Mouse (Mus musculus): ENCODE results near the gene Cdhr2. TPM values are rescaled to one million over a fixed set of nuclear protein-coding genes. Genes with fewer than 3 reads are reported as not detected.

Gene Cdhr2
- total RNA-seq, 2 experiments from 2014 or later = 0.34 to 0.51 TPM

GRCm38 (mm10) chr13:54690151-54690740 is 11.0 kb upstream of the Cdhr2 start:
- DNase-seq (ENCODE audit: extremely low spot score in 1 of 2, low spot score in 2 of 2) = no peak
- intact Hi-C loops (cut with DNase I) = no loop called here

GRCm38 (mm10) chr13:54691737-54692136 is 9.5 kb upstream of the Cdhr2 start:
- intact Hi-C loops (cut with DNase I) = no loop called here
- peak in 1 of 2 experiments; percentile 19 for DNase-seq (ENCODE audit: extremely low spot score in 1 of 2, low spot score in 2 of 2)

- DNase-seq (ENCODE audit: extremely low spot score in 1 of 2, low spot score in 2 of 2) = peak in 1 of 2 experiments; percentile 34
These were observed 8.3 kb upstream of the Cdhr2 start for GRCm38 (mm10) chr13:54692711-54693557.

DNA sequence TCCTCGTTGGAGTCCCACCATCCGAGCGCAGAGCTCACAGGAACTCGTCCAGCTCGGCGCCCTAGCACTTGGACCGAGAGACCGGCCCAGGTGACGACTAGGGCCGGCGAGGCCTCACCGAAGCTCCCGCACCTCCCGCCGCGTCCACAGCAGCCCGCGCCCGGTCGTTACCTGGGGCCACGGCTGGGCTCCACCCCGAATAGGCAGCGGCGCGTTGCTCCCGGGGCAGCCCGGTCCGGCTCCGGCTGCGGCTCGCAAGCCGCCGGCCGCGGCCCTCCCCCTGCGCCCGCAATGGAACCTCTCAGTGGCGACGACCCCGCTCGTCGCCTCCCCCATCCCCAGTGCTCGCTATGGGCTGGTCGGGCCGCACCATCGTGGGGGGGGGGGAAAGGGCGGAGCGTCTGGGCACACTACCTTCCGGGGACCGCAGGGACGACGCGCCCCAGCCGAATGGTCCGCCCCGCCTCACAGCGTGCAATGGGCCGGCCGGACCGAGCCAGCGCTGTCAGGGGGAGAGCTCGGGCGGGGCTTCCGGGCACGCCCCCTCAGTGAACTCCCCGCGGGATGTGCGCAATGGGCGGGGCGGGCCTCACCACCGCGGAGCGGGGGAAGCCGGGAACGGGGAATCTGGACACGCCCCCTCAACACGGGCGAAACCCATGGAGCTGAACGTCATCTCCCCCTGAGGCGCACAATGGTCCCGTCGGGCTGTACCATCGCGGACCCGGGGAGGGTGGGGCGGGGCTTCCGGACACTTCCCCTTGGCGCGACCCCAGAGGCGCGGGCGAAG is 7.5 kb upstream of the Cdhr2 start, which contains the start of gene Rnf44:
TSS of gene Rnf44 (minus strand) at position 350 of the 790 bp plus-strand sequence.
- intact Hi-C loops (cut with DNase I) = no loop called here
- peak; percentile 98 to 100 for DNase-seq (ENCODE audit: extremely low spot score in 1 of 2, low spot score in 2 of 2)

More at GRCm38 (mm10) chr13:54692711-54693557, 8.3 kb upstream of the Cdhr2 start:
- intact Hi-C loops (cut with DNase I) = no loop called here

DNA sequence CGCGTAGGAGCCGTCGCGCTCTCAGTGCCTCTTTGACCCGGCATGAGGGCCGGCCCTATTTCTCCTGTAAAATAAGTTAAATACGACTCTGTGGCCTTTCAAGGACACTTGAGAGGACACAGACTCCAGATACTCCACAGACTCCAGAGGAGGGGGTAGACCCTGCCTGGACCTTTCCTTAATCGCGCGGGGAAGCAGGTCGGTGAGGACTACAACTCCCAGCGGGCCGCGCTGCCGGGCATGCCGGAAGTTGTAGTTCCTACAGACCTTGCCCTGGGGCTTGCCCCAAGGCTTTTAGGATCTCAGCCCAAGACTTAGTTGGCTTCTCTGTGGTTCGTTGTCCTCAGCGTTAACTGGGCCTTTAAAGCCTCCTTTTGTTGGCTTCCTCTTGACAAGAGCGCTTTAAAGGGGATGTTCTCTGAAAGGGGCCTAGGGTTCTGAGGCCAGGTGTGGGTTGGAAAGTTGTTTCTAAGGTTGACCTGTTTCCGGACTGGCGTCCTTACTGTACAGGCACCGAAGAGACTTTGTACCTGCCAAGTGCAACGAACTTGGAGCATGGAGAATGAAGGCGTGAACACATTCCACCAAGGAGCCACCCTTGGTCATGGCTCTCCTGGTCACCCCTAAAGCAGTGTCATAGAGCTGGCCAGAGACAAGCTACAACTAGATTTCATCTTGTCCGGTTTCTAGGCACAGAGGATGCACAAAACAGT is 6.8 kb upstream of the Cdhr2 start:
- intact Hi-C loops (cut with DNase I) = no loop called here
- DNase-seq (ENCODE audit: extremely low spot score in 1 of 2, low spot score in 2 of 2) = peak; percentile 84 to 89

DNA sequence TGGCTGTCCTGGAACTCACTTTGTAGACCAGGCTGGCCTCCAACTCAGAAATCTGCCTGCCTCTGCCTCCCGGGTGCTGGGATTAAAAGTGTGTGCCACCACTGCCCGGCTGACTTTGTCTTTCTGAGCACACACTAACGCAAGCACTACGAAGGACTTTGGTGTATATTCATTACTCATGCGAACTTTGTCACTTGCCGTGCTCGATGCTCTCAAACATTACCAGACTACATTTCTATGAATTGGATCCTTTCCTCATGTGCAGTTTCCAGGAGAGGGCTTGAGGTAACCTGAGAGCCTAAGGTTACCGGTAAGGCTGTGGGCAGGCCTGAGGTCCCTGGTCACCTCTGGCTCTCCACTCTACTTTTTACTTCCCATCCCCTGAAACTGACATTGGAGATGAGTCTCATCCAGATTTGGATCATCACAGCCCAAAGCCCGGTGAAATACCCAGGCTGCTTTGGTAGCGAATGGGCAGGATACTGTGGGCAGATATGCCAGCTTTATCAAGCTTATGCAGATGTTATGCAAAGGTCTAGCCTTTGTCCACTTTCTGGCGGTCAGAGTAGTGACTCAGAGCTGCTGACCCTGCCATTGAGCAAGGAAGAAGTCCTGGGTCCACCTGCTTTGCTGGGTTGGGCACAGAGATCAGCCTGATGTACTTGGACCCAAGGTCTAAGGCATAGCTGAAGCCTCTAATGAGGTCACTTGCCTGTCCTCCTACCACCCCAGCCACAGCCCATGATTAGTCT is 5.6 kb upstream of the Cdhr2 start:
- DNase-seq (ENCODE audit: extremely low spot score in 1 of 2, low spot score in 2 of 2) = no peak
- intact Hi-C loops (cut with DNase I) = no loop called here

DNA sequence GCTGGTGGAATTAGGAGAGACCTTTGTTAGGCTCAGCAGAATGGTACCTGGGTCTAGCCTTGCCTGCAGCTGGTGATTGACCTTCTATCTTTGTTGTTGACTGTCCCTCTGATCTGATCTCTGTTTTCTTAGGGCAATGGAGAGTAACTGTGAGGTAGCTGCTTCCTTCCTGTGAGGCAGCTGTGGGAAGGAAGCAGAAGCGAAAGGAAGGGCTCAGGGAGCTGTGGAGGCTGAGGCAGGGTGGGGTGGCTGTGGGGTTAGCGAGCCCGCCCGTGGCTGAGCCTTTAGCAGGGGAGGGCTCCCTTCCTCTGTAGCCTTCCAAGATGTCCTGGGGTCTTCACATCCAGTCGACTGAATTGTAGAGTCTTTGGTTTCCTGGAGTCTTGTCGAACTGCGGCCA is 1.2 kb downstream of the Cdhr2 start:
- intact Hi-C loops (cut with DNase I) = no loop called here
- no peak for DNase-seq (ENCODE audit: extremely low spot score in 1 of 2, low spot score in 2 of 2)

DNA sequence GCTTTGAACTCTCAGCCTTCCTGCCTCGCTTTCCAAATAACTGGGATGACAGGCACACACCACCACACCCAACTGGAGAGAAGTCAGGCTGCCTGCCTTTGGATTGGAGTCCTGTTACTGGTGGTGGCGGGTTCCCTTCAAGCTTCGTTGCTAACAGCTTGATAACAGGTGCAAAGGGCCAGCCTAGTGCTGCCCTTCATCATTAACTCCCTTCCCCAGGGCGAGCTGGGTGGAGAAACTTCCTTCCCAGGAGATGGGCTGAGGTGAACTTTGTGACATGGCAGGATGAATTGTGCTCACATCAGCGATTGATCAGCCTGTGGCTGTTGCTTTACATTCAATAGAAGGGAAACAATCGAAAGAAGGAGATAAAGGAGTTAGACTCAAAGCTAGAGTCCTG is 3.6 kb downstream of the Cdhr2 start:
- intact Hi-C loops (cut with DNase I) = no loop called here
- DNase-seq (ENCODE audit: extremely low spot score in 1 of 2, low spot score in 2 of 2) = no peak

DNA sequence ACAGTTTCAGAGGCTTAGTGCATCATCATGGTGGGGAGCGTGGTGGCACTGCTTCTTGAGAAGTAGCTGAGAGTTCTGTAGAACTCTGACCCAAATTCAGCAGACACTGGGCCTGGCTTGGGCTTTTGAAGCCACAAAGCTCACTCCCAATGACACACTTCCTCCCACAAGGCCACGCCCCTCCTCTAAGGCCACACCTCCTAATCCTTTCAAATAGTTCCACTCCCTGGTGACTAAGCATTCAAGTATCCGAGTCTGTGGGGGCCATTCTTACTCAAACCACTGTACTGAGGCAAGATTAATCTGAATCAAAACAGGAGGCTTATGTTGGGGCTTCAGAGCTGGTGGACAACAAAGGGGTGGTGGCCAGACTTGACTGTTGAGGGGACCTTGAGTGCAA is 9.6 kb downstream of the Cdhr2 start:
- intact Hi-C loops (cut with DNase I) = loop anchor here (10.0 kb wide), 2 partner anchors 364 to 464 kb away; no protein-coding TSS in a partner anchor
- DNase-seq (ENCODE audit: extremely low spot score in 1 of 2, low spot score in 2 of 2) = no peak

GRCm38 (mm10) chr13:54714393-54714792 is 13.1 kb downstream of the Cdhr2 start:
- no peak for DNase-seq (ENCODE audit: extremely low spot score in 1 of 2, low spot score in 2 of 2)
- intact Hi-C loops (cut with DNase I) = loop anchor here (10.0 kb wide), 2 partner anchors 360 to 460 kb away; no protein-coding TSS in a partner anchor

GRCm38 (mm10) chr13:54714996-54715395 is 13.7 kb downstream of the Cdhr2 start:
- intact Hi-C loops (cut with DNase I) = loop anchor here (5.0 to 10.0 kb wide), 3 partner anchors 82 to 460 kb away; no protein-coding TSS in a partner anchor
- DNase-seq (ENCODE audit: extremely low spot score in 1 of 2, low spot score in 2 of 2) = no peak

DNA sequence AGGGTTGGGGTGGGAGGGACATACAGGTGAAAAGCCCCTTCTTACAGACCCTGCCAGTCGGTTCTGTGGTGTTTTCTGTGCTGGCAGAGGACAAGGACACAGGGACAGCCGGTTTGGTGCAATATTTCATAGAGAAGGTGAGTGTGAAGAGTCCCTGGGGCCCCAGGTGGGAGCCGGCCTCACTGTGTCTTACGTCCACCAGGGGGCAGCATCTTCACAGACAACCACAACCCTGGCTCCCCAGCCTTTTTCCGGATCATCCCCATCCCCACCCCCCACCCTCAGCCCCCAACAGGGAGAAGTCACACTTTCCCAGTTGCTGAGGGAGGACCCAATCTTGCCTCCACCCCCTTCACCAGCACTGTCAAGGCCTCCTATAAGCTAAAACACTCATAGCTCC is 15.7 kb downstream of the Cdhr2 start:
- intact Hi-C loops (cut with DNase I) = loop anchor here (5.0 to 10.0 kb wide), 3 partner anchors 80 to 458 kb away; no protein-coding TSS in a partner anchor

GRCm38 (mm10) chr13:54723143-54723542 is 21.9 kb downstream of the Cdhr2 start:
- intact Hi-C loops (cut with DNase I) = no loop called here

More for the DNA sequence above, 15.7 kb downstream of the Cdhr2 start:
- peak in 1 of 2 experiments; percentile 53 for DNase-seq (ENCODE audit: extremely low spot score in 1 of 2, low spot score in 2 of 2)

GRCm38 (mm10) chr13:54726131-54726530 is 24.9 kb downstream of the Cdhr2 start:
- intact Hi-C loops (cut with DNase I) = no loop called here
- DNase-seq (ENCODE audit: extremely low spot score in 1 of 2, low spot score in 2 of 2) = no peak

More at GRCm38 (mm10) chr13:54723143-54723542, 21.9 kb downstream of the Cdhr2 start:
- DNase-seq (ENCODE audit: extremely low spot score in 1 of 2, low spot score in 2 of 2) = no peak

- intact Hi-C loops (cut with DNase I) = no loop called here
- no peak for DNase-seq (ENCODE audit: extremely low spot score in 1 of 2, low spot score in 2 of 2)
These were observed 35.7 kb downstream of the Cdhr2 start for GRCm38 (mm10) chr13:54736931-54737330.

- intact Hi-C loops (cut with DNase I) = no loop called here
- DNase-seq (ENCODE audit: extremely low spot score in 1 of 2, low spot score in 2 of 2) = peak in 1 of 2 experiments; percentile 62
These were observed 36.4 kb downstream of the Cdhr2 start for GRCm38 (mm10) chr13:54737488-54738212.

DNA sequence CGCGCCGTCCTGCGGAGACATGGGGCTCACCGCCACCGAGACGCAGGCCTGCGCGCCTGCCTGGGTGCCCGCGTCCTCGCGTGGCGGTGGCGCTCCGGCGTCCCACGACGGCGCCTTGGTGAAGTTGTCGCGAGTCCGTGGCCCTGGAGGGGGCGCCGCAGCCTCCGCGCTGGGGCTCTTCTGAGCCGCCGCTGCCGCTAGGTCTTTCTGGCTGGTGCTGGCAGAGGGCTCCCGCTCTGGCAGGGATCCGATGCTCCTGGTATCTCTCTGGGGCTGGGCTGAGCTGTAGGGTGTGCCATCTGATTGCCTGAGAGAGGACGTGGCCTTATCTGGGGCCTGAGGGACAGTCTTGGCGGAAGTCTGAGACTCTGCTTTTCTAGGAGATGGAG is 36.9 kb downstream of the Cdhr2 start:
- intact Hi-C loops (cut with DNase I) = no loop called here
- peak in 1 of 2 experiments; percentile 42 for DNase-seq (ENCODE audit: extremely low spot score in 1 of 2, low spot score in 2 of 2)
